Mouse (Mus musculus) brain, embryonic 14.5 days (tissue): ENCODE data around the gene Cry1.

Experiments used
- CTCF ChIP-seq: fragments of 200-500 bp; IDR thresholded peaks from 2 replicates; pipeline ENCODE4 v1.5.1; 2012; ENCODE audit warnings: inconsistent platforms, mild to moderate bottlenecking, moderate library complexity, borderline replicate concordance; ENCODE audit not compliant: insufficient read depth, insufficient read length; ENCODE audit errors: extremely low read depth
- POLR2A ChIP-seq: fragments of 200-500 bp; IDR thresholded peaks from 2 replicates; pipeline ENCODE4 v1.6.1; 2012; ENCODE audit warnings: mild to moderate bottlenecking, inconsistent platforms, borderline replicate concordance; ENCODE audit not compliant: poor library complexity, insufficient read depth, insufficient read length, severe bottlenecking; ENCODE audit errors: extremely low read depth

GRCm38 (mm10) chr10:85205316-85205715, 20.5 kb upstream of the Cry1 start:
- TF ChIP-seq CTCF (no peak), POLR2A (no peak)
